Mouse (Mus musculus) embryonic facial prominence, embryonic 12.5 days (tissue): Measurements from ENCODE around the gene Clpx. TPM values are rescaled to one million over a fixed set of nuclear protein-coding genes. Genes with fewer than 3 reads are reported as not detected.
"Not testable (repeated sequence)": the region's sequence is repeated elsewhere in the genome, so short reads cannot be mapped to it uniquely, and the experiment has no call there.

Experiments
- ATAC-seq: fragments of 200-750 bp; cut with Nextera tagmentation; 2 replicates; pipeline ENCODE4 v1.8.0; 2017; ENCODE audit not compliant: insufficient number of reproducible peaks, insufficient read depth, low FRiP score, low TSS enrichment
- H3K27ac ChIP-seq: fragments of 300-500 bp; sonication (generic); 2 replicates; pipeline ENCODE4 v1.5.1; 2016; ENCODE audit warnings: mild to moderate bottlenecking
- H3K27me3 ChIP-seq: fragments of 300-500 bp; sonication (generic); 2 replicates; pipeline ENCODE4 v1.6.1; 2016; ENCODE audit warnings: mild to moderate bottlenecking, moderate library complexity
- H3K36me3 ChIP-seq: fragments of 300-500 bp; sonication (generic); 2 replicates; pipeline ENCODE4 v1.6.1; 2016; ENCODE audit warnings: mild to moderate bottlenecking
- H3K4me1 ChIP-seq: fragments of 300-500 bp; sonication (generic); 2 replicates; pipeline ENCODE4 v1.6.1; 2016
- H3K4me2 ChIP-seq: fragments of 300-500 bp; sonication (generic); replicated peaks from 2 replicates; pipeline ENCODE4 v1.6.1; 2016; ENCODE audit warnings: mild to moderate bottlenecking, moderate library complexity
- H3K4me3 ChIP-seq: fragments of 300-500 bp; sonication (generic); 2 replicates; pipeline ENCODE4 v1.5.1; 2016; ENCODE audit warnings: mild to moderate bottlenecking
- H3K9ac ChIP-seq: fragments of 300-500 bp; sonication (generic); 2 replicates; pipeline ENCODE4 v1.6.1; 2016; ENCODE audit warnings: mild to moderate bottlenecking, moderate library complexity
- H3K9me3 ChIP-seq: fragments of 300-500 bp; sonication (generic); 2 replicates; pipeline ENCODE4 v1.6.1; 2016; ENCODE audit warnings: mild to moderate bottlenecking, moderate library complexity
- WGBS: fragments of 180-500 bp; shearing (Covaris S2); methylation state at CpG from one replicate; pipeline ENCODE4 v1.1.7; 2016; 5-methylcytosine and 5-hydroxymethylcytosine counted together
- polyA plus RNA-seq: library from polyadenylated mRNA; unstranded; fragments of >200 nt; fragmentation: Nextera tagmentation; extraction: Ambion mirVana; gene quantifications from 2 replicates; pipeline ENCODE4 v1.2.1, GENCODE M21; 2016

The Clpx gene
- polyA plus RNA-seq, 1 experiment from 2014 or later, result 59.1 TPM

GRCm38 (mm10) chr9:65267742-65268515 lies 26.1 kb upstream of the Clpx start:
- Histone ChIP-seq H3K4me1 (peaks cover 9% of the 10 kb centered on the region; the same call in 1 of the 2 replicates), H3K27me3 (no peaks in the 10 kb centered on the region), H3K9me3 (no peaks in the 10 kb centered on the region), H3K4me2 (no peak overlapping the region), H3K4me3 (no peak overlapping the region), H3K27ac (peak overlapping the region; percentile 51), H3K36me3 (no peaks in the 10 kb centered on the region), H3K9ac (0 out of 2 replicates have a peak overlapping the region, but pooled peaks have one; percentile 6)
- WGBS, result 36% methylated on average over 7 of the region's 7 CpGs
- peak; percentile 77; the same call in 1 of the 2 replicates for ATAC-seq

GRCm38 (mm10) chr9:65273048-65273809 lies 20.8 kb upstream of the Clpx start:
- H3K4me1 ChIP-seq, result peaks cover under 1% of the 10 kb centered on the region; the same call in 1 of the 2 replicates
- 87% methylated on average over 13 of the region's 13 CpGs for WGBS
- no peak overlapping the region for H3K4me2 ChIP-seq
- no peak overlapping the region for H3K27ac ChIP-seq
- H3K9me3 ChIP-seq, result no peaks in the 10 kb centered on the region
- no peak overlapping the region for H3K4me3 ChIP-seq
- H3K27me3 ChIP-seq, result no peaks in the 10 kb centered on the region
- ATAC-seq, result no peak
- no peaks in the 10 kb centered on the region for H3K36me3 ChIP-seq
- H3K9ac ChIP-seq, result no peak overlapping the region

GRCm38 (mm10) chr9:65273873-65274272 lies 20.2 kb upstream of the Clpx start:
- Histone ChIP-seq H3K9ac (no peak overlapping the region), H3K36me3 (no peaks in the 10 kb centered on the region), H3K27ac (no peak overlapping the region), H3K9me3 (no peaks in the 10 kb centered on the region), H3K4me3 (no peak overlapping the region), H3K27me3 (no peaks in the 10 kb centered on the region), H3K4me2 (no peak overlapping the region), H3K4me1 (no peaks in the 10 kb centered on the region)
- no peak for ATAC-seq
- 65% methylated on average over 4 of the region's 4 CpGs for WGBS

DNA sequence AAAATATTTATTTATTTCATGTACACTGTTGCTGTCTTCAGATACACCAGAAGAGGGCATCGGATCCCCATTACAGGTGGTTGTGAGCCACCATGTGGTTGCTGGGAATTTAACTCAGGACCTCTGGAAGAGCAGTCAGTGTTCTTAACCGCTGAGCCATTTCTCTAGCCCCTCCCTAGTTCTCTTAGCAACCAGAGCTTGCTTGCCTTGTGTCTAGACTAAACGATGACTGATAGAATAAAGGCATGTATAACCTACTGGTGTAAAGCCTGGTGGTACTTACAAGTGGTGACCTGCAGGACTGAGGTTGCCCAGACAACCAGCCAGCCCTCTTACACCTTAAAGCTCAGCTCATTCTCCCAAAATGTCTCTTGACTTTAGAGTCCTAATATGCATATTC lies 19.2 kb upstream of the Clpx start:
- WGBS, result 83% methylated on average over 3 of the region's 3 CpGs
- H3K9ac ChIP-seq, H3K27ac ChIP-seq, H3K4me1 ChIP-seq, H3K27me3 ChIP-seq, ATAC-seq, H3K4me2 ChIP-seq, H3K4me3 ChIP-seq, H3K36me3 ChIP-seq, H3K9me3 ChIP-seq: not testable (repeated sequence)

- 76% methylated on average over 4 of the region's 4 CpGs for WGBS
- Histone ChIP-seq H3K4me1 (no peaks in the 10 kb centered on the region), H3K36me3 (no peaks in the 10 kb centered on the region), H3K4me2 (no peak overlapping the region), H3K4me3 (no peak overlapping the region), H3K9ac (no peak overlapping the region), H3K27ac (no peak overlapping the region), H3K27me3 (no peaks in the 10 kb centered on the region), H3K9me3 (no peaks in the 10 kb centered on the region)
- ATAC-seq, result no peak
Measured at GRCm38 (mm10) chr9:65275810-65276530, 18.1 kb upstream of the Clpx start.

DNA sequence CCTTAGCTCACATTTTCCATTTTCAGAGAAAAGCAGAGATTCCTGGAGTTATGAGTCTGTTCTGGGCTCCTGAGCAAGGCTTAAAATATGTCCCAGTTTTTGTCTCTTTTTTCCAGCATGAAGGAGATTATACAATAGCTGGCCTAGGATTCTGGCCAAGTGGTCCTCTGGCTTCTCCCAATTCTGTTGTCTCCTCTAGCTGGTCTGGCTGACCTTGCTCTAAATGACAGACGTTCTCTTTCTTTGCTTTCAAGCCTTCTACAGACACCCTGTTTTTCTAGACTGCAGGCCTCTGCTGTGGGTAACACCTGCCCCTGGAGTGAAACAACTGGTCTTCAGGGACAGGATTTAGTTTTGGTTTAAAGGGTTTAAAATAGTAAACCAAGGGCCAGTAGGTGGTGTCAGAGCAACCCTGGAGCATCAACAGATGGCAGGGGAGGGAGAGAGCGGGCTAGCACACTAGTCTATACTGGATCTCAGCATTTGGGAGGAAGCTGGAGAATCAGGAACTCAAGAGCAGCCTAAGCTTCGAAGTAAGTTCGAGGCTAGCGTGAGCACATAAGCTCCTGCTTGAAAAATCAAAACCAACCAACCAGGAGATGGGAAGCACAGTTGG lies 12.4 kb upstream of the Clpx start:
- Histone ChIP-seq H3K4me3 (no peak overlapping the region), H3K9ac (no peak overlapping the region), H3K27me3 (no peaks in the 10 kb centered on the region), H3K4me2 (no peak overlapping the region), H3K9me3 (no peaks in the 10 kb centered on the region), H3K27ac (no peak overlapping the region), H3K4me1 (no peaks in the 10 kb centered on the region), H3K36me3 (no peaks in the 10 kb centered on the region)
- ATAC-seq, result no peak
- WGBS, result 70% methylated on average over 5 of the region's 5 CpGs

GRCm38 (mm10) chr9:65283301-65283700 lies 10.8 kb upstream of the Clpx start:
- Histone ChIP-seq H3K27me3 (no peaks in the 10 kb centered on the region), H3K36me3 (no peaks in the 10 kb centered on the region), H3K4me1 (no peaks in the 10 kb centered on the region), H3K9ac (no peak overlapping the region), H3K4me2 (no peak overlapping the region), H3K9me3 (no peaks in the 10 kb centered on the region), H3K4me3 (no peak overlapping the region), H3K27ac (no peak overlapping the region)
- no peak for ATAC-seq
- WGBS, result 1% methylated on average over 3 of the region's 3 CpGs

GRCm38 (mm10) chr9:65288252-65288651 lies 5.8 kb upstream of the Clpx start:
- H3K36me3 ChIP-seq, H3K4me2 ChIP-seq, H3K9ac ChIP-seq, H3K9me3 ChIP-seq, H3K27ac ChIP-seq, H3K4me3 ChIP-seq, H3K27me3 ChIP-seq, H3K4me1 ChIP-seq, ATAC-seq: not testable (repeated sequence)
- WGBS, result 69% methylated on average over 5 of the region's 5 CpGs

GRCm38 (mm10) chr9:65289988-65290387 lies 4.1 kb upstream of the Clpx start:
- H3K4me3 ChIP-seq, result no peak overlapping the region
- H3K36me3 ChIP-seq, result no peaks in the 10 kb centered on the region
- no peak overlapping the region for H3K4me2 ChIP-seq
- WGBS, result 92% methylated on average over 4 of the region's 4 CpGs
- H3K9me3 ChIP-seq, result no peaks in the 10 kb centered on the region
- no peak for ATAC-seq
- H3K9ac ChIP-seq, result no peak overlapping the region
- H3K4me1 ChIP-seq, result 0 out of 2 replicates have a peak, but pooled peaks cover 6% of the 10 kb centered on the region
- H3K27ac ChIP-seq, result no peak overlapping the region
- no peaks in the 10 kb centered on the region for H3K27me3 ChIP-seq

- no peak overlapping the region for H3K4me2 ChIP-seq
- no peak overlapping the region for H3K9ac ChIP-seq
- H3K36me3 ChIP-seq, result peaks cover 5% of the 10 kb centered on the region; the same call in 1 of the 2 replicates
- peaks cover 14% of the 10 kb centered on the region for H3K4me1 ChIP-seq
- 93% methylated on average over 3 of the region's 3 CpGs for WGBS
- no peak for ATAC-seq
- no peak overlapping the region for H3K27ac ChIP-seq
- H3K27me3 ChIP-seq, result no peaks in the 10 kb centered on the region
- no peaks in the 10 kb centered on the region for H3K9me3 ChIP-seq
- no peak overlapping the region for H3K4me3 ChIP-seq
Measured at GRCm38 (mm10) chr9:65292421-65292820, 1.6 kb upstream of the Clpx start.

DNA sequence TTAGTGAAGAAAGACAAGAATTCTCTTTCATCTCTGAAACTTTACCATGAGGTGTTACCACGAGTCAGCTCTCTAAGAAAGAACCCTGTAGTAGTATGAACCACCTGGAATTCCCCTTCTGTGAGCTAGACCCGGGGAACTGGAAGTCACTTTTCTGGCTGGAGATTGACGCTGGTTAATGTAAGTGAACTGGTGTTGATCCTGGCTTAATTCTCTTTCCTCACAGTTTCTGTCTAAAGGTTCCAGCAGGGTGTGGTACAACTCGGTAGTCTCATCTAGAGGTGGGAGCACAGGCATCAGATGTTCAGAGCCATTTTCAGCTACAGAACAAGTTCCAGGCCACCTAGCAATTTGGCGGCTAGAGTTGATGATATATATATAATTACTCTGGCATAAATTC lies 941 bp upstream of the Clpx start:
- 31% methylated on average over 5 of the region's 5 CpGs for WGBS

More for the DNA sequence above, 941 bp upstream of the Clpx start:
- peaks cover 14% of the 10 kb centered on the region for H3K4me1 ChIP-seq
- H3K9me3 ChIP-seq, result no peaks in the 10 kb centered on the region
- no peaks in the 10 kb centered on the region for H3K27me3 ChIP-seq
- peak overlapping the region; percentile 72 for H3K9ac ChIP-seq
- peaks cover 8% of the 10 kb centered on the region; the same call in 1 of the 2 replicates for H3K36me3 ChIP-seq
- H3K27ac ChIP-seq, result peak overlapping the region; percentile 90
- no peak for ATAC-seq
- peak overlapping the region; percentile 96 for H3K4me3 ChIP-seq
- H3K4me2 ChIP-seq, result peak overlapping the region; percentile 56
